Mouse (Mus musculus): Measurements from ENCODE around the gene Llph. TPM values are rescaled to one million over a fixed set of nuclear protein-coding genes. Genes with fewer than 3 reads are reported as not detected.

Gene Llph
- polyA plus RNA-seq, 1 experiment: 44.4 TPM

DNA sequence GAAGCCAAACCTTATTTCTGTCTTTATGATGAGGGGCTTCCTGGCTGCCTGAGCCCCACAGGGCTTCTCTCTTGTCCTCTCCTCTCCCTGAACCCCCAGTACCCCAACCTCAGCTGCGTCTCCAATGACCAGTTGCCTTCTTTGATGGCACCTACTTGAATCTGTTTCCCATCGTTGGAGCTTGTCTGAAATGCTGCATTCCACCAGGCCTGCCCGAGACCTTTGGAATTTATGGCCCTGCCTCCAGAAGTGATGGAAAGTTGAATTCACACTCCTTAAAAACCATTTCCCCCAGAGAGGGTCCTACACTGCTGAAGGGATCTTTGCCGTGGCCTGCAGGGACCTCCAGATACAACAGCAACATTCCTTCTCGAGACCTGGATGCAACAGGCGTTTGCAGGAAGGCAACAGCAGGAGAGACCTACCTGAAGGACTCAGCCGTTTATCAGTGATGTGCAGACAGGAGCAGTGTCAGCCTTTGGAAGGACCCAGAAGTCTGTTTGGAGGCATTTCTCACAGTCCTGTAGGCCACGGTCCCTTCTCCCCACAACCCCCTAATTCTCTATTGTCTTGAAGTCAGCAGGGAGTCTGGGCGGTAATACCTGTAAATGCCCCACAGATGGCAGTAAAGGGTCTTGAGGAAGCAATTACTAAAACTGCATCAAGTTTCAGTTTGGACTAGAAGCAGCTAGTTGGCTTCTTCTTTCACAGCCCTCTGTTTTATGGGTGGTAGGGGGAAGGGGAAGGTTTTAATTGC lies 20.3 kb downstream of the Llph start:
- no peaks in the 10 kb centered on the region for H3K4me1 ChIP-seq (ENCODE audit: control insufficient read depth, insufficient read depth, insufficient read length, low read length)
- no peak overlapping the region for H3K4me3 ChIP-seq (ENCODE audit: insufficient read depth, low read depth, low read length)
- no peak overlapping the region for H3K27ac ChIP-seq (replicated peaks; ENCODE audit: low read depth, low read length)

DNA sequence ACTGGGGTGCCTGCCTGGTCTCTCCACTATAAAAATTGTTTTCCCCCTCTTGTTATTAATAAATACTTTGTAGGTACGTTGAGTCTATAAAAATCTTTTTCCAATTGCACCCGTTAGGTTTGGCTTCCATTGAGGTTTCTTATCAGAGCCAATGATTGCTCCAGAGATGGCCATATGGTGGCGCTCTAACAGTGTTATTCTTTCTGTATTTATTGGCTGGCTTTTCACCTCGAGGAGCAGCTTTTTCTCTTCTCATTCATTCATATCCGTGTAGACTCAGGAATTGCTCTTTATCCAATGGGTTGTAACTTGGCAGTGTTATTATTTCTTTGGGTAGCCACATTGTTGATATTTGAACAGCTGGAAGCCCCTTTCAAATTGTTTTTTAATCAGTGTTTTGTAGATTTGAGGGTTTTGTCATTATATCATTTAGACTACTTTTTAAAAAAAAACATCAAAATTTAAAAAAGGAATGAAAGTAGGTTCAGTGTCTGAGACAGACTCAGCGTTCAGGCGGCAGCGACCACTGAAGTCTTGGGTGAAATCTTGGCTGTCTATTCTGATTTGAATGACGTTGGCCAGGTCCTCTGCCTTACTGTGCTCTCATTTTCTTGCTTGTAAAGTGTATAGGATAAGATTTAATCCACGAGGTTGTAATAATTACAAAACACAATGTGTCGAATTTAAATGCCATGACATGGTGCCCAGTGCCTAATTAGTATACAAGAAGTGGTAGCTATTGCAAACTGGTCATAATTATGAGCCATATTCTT lies 24.2 kb downstream of the Llph start:
- Histone ChIP-seq H3K27ac (replicated peaks; ENCODE audit: low read depth, low read length) (no peak overlapping the region), H3K4me3 (ENCODE audit: insufficient read depth, low read depth, low read length) (no peak overlapping the region), H3K4me1 (ENCODE audit: control insufficient read depth, insufficient read depth, insufficient read length, low read length) (no peaks in the 10 kb centered on the region)

DNA sequence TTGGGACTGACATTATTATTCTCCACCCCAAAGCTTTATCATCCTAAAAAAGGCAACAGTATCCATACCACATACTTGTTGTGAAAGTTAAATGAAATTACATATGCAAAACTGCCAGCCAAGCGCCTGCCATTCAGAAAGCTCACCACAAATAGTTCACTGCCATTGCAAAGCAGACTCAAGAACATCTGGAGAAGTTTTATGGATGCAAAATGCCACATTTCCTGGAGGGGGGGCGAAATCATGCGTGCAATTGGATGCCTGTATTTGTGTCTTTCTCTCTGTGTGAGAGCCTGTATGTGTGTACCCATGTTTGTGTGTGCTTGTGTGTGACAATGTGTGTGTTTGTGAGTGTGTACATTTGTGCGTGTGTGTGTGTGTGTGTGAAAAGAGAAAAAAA lies 24.9 kb downstream of the Llph start:
- Histone ChIP-seq H3K4me3 (ENCODE audit: insufficient read depth, low read depth, low read length) (no peak overlapping the region), H3K27ac (replicated peaks; ENCODE audit: low read depth, low read length) (no peak overlapping the region), H3K4me1 (ENCODE audit: control insufficient read depth, insufficient read depth, insufficient read length, low read length) (no peaks in the 10 kb centered on the region)

DNA sequence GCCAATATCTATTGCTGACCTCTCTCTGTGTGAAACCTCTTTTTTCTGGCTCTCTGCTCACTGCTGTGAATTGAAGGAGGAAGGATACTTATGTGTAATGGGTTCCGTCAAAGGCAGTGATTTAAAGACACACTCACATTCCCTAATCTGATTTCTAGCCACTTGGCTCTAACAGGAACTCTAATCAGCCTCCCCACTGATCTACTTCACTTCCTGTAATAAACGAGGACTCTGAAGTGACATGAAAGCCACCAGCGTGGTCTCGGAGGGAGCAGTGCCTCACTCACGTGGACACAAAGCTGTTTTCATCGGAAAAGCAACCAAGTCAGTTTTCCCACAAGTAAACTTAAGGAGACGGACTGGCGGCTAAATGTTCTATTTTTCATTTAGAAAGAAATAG lies 25.9 kb downstream of the Llph start:
- no peak overlapping the region for H3K27ac ChIP-seq (replicated peaks; ENCODE audit: low read depth, low read length)
- no peaks in the 10 kb centered on the region for H3K4me1 ChIP-seq (ENCODE audit: control insufficient read depth, insufficient read depth, insufficient read length, low read length)
- no peak overlapping the region for H3K4me3 ChIP-seq (ENCODE audit: insufficient read depth, low read depth, low read length)

DNA sequence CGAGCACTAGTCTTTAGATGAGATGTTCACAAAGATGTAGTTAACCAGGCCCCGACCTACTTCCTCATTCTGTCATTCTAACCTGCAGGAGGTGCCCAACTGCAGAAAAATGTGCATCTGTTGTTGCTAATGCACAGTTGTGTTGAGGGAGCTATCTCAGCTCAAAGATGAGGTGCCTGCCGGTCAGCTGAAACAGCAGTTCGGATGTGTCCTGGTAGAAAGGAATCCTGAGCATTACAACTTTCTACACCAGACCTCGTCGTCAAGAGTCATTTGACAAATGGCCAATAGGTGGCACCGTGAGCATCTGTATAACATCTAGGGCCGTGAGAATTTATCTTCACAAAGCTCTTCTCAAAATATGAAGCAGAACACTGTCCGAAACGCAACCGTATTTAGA lies 30.4 kb downstream of the Llph start:
- no peaks in the 10 kb centered on the region for H3K4me1 ChIP-seq (ENCODE audit: control insufficient read depth, insufficient read depth, insufficient read length, low read length)
- no peak overlapping the region for H3K27ac ChIP-seq (replicated peaks; ENCODE audit: low read depth, low read length)
- H3K4me3 ChIP-seq (ENCODE audit: insufficient read depth, low read depth, low read length): no peak overlapping the region

DNA sequence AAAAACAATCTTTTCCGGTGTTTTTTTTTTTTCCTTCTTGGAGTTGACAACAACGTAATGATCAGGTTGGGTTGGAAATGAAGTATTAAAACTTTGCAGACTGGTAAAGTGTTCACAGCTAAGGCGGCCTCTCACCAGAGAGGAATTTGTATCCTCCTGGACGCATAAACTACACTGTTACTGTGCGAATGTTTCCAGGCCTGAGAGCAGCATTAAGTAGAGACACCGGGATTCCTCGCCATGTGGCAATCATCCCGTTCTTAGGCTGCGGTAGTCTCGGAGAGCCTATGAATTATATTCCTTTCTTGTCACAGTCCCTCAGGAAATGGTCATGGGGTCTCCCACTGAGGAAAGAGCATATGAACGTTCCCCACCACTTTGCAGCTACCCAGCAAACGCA lies 40.9 kb downstream of the Llph start:
- Histone ChIP-seq H3K27ac (replicated peaks; ENCODE audit: low read depth, low read length) (no peak overlapping the region), H3K4me1 (ENCODE audit: control insufficient read depth, insufficient read depth, insufficient read length, low read length) (no peaks in the 10 kb centered on the region; the same call in 1 of the 2 replicates), H3K4me3 (ENCODE audit: insufficient read depth, low read depth, low read length) (no peak overlapping the region)

DNA sequence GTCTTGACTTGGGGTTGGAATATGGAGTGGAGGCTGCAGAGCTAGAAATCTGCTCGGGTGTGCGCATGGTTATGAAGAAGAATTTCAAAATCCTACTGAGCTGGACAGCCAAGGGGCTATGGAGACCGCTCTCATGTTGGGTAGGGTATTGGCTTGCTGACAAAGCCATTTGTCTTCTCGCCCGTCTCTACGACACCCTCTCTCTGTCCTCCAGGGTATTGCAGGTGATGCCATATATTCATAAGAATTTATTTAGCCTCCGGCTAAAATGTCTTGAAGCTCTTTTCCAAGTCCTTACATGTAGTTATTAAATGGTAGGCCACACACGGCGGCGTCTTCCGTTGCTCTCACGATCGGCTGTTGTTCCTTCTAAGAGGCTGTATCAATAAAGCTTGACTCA lies 43.1 kb downstream of the Llph start:
- H3K4me1 ChIP-seq (ENCODE audit: control insufficient read depth, insufficient read depth, insufficient read length, low read length): no peaks in the 10 kb centered on the region; the same call in 1 of the 2 replicates
- H3K4me3 ChIP-seq (ENCODE audit: insufficient read depth, low read depth, low read length): no peak overlapping the region
- no peak overlapping the region for H3K27ac ChIP-seq (replicated peaks; ENCODE audit: low read depth, low read length)

DNA sequence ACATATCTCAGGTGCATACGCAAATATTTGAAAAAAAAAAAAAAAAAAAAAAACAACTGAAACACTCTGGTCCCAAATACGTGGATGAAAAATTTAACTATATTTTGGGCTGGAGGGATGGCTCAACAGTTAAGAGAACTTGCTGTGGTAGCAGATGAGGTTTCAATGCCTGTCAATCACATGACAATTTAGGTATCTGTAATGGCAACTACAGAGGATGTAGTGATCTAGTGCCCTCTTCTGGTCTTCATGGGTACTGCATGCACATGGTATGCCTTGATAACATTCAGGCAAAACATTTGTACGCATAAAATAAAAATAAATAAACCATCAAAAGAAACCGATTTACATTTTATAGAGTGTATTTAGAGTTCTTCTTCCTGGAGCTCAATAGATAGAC lies 43.9 kb downstream of the Llph start:
- Histone ChIP-seq H3K4me1 (ENCODE audit: control insufficient read depth, insufficient read depth, insufficient read length, low read length) (no peaks in the 10 kb centered on the region; the same call in 1 of the 2 replicates), H3K27ac (replicated peaks; ENCODE audit: low read depth, low read length) (no peak overlapping the region)

DNA sequence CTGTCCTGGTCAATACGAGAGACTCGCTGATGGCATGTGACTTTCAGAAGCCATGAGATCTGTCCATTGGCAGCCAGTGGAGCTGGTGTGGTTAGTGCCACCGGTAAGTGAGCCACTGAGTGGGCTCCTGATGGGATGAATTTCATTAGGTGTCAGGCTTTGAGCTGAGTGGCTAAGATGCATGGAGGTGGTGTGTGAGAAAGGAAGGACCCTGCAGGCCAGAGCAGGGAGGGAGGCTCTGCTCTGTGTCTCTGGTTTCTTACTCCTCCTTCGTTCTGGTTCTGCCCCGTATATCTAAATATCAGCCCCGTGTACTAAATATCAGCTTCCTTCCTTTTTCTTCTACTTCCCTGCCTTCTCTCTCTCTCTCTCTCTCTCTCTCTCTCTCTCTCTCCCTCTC lies 44.4 kb downstream of the Llph start:
- Histone ChIP-seq H3K27ac (replicated peaks; ENCODE audit: low read depth, low read length) (no peak overlapping the region), H3K4me1 (ENCODE audit: control insufficient read depth, insufficient read depth, insufficient read length, low read length) (no peaks in the 10 kb centered on the region; the same call in 1 of the 2 replicates), H3K4me3 (ENCODE audit: insufficient read depth, low read depth, low read length) (no peak overlapping the region)

More for the DNA sequence above, 43.9 kb downstream of the Llph start:
- no peak overlapping the region for H3K4me3 ChIP-seq (ENCODE audit: insufficient read depth, low read depth, low read length)

DNA sequence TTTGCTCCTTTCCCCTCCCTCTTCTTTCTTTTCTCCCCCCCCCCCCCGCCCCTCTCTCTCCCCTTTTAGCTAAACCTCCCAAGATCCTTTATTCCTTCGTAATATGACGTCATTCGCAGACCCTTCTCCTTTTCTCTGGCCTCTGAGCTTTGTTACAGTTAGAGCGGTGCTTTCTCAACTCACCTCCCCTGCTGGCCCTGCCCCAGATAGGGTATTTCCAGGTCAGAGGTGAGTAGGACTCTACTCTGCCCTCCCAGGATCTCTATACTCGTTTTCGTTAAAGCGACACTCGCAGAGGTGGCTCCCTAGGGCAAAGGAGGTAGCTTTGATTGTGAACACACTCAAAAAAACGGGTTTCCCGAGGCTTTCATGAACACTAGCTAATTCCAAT lies 45.0 kb downstream of the Llph start:
- H3K27ac ChIP-seq (replicated peaks; ENCODE audit: low read depth, low read length): no peak overlapping the region
- H3K4me1 ChIP-seq (ENCODE audit: control insufficient read depth, insufficient read depth, insufficient read length, low read length): no peaks in the 10 kb centered on the region; the same call in none of the 2 replicates
- 0 out of 2 replicates have a peak overlapping the region, but pooled peaks have one; percentile 8 for H3K4me3 ChIP-seq (ENCODE audit: insufficient read depth, low read depth, low read length)

DNA sequence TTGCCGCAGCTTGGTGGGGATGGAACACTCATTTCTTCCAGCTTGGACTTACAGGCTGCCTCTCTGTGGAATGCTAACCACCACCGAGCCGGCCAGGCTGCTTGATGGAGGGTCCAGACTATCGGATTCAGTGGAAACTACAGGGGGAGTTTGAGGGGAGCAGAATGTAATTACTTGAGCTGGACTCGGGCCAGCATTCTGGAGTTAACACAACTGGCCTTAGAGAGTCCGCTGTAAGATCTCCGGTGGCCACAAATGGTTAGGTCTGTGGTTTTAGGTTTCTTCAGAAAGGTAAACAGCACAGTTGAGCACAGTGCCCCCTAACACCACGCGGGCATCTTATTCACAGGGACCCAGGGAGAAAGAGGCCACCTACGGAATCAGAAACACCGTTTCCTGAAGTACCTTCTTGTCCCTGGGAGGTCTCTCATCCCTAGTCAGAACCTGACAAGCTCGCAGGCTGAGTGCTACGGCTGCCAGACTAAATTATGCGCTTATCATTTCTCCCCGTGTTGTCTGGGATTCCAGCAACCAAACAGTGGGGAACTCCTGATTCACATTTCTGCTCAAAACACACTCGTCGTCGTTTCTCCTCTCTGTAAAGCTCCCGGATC lies 45.5 kb downstream of the Llph start:
- no peak overlapping the region for H3K27ac ChIP-seq (replicated peaks; ENCODE audit: low read depth, low read length)
- no peaks in the 10 kb centered on the region; the same call in none of the 2 replicates for H3K4me1 ChIP-seq (ENCODE audit: control insufficient read depth, insufficient read depth, insufficient read length, low read length)
- H3K4me3 ChIP-seq (ENCODE audit: insufficient read depth, low read depth, low read length): 0 out of 2 replicates have a peak overlapping the region, but pooled peaks have one; percentile 8

DNA sequence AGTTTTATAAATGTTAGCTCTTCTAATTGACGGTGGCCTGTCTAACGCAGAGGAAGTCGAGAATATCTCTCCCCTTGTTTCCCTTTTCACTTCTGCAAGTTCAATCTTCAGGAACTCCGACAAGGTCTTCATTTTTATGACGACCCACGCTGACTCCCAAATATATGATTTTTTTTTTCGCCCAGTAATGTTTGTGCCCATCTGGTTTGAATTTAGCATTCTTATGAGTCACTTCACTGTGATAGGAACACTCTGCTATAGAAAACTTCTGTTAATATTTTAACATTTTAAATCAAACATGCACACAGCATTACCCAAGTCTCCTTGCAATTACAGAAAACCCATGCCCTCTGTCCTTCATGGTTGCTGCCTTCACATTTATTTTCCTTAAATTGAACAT lies 46.5 kb downstream of the Llph start:
- Histone ChIP-seq H3K27ac (replicated peaks; ENCODE audit: low read depth, low read length) (no peak overlapping the region), H3K4me3 (ENCODE audit: insufficient read depth, low read depth, low read length) (no peak overlapping the region), H3K4me1 (ENCODE audit: control insufficient read depth, insufficient read depth, insufficient read length, low read length) (no peaks in the 10 kb centered on the region; the same call in none of the 2 replicates)

DNA sequence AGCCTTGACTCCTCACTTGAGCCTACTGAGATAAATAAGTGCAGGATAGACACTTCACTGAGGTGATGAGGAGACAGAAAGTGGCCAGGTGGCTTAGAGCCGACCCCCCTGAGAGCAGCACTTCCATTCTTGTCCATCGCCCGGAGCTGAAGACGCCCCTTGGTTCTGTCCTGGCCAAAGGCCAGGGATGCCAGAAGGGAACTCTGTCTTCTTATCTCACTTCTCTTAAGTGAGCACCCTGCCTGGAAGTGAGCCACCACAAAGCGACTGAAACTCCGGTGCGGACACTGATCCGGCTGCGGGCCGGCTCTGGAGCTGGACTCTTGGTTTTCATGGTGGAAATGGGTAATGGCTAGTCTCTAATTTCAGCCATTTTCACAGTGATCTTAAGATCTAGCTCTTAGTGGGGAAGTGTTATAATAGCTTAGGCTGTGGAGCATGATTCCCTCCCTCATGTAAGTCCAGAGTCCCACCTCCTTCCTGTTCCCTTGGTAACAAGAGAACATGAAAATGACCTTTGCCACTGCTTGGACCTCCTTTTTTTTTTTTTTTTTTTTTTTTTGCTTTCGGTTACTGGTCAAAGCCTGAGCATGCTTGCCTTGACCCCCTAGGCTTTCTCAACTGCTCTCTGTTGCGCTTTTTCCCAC lies 52.7 kb downstream of the Llph start:
- H3K27ac ChIP-seq (replicated peaks; ENCODE audit: low read depth, low read length): no peak overlapping the region
- no peaks in the 10 kb centered on the region; the same call in 1 of the 2 replicates for H3K4me1 ChIP-seq (ENCODE audit: control insufficient read depth, insufficient read depth, insufficient read length, low read length)
- H3K4me3 ChIP-seq (ENCODE audit: insufficient read depth, low read depth, low read length): no peak overlapping the region

DNA sequence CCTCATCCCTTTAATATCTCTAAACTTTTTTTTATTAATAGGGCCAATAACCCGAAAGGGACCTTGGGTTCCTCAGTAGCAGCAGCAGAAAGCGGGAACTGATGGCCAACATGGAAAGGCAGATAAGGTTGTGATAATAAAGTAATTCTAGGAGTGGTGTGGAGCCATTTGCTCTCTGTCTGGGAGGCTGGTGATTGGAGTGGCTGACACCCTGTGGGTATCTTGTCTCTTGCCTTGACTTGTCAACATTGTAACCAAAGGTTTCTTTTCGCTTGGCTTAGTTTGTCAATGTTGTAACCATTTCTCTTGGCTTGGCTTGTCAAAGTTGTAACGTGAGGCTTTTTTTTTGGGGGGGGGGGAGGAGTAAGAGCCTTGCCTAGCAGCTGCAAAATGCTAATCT lies 53.5 kb downstream of the Llph start:
- Histone ChIP-seq H3K4me3 (ENCODE audit: insufficient read depth, low read depth, low read length) (no peak overlapping the region), H3K27ac (replicated peaks; ENCODE audit: low read depth, low read length) (no peak overlapping the region)

DNA sequence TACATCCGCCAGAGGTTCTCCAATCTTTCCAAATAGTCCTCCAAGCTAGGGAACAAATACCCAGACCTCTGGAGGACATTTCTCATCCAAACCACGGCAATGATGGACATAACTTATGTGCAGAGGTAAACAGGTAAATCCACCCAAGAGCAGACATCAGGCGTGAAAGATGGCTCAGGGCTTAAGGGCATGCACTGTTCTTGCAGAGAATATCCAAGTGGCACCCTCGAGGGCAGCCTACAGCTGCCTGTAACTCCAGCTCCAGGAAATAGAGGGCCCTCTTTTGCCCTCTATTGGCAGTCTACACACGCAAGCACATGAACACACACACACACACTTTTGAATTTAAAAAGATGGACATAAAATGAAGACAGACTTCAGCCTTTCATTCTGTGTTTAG lies 54.8 kb downstream of the Llph start:
- no peak overlapping the region for H3K27ac ChIP-seq (replicated peaks; ENCODE audit: low read depth, low read length)
- H3K4me3 ChIP-seq (ENCODE audit: insufficient read depth, low read depth, low read length): no peak overlapping the region
- H3K4me1 ChIP-seq (ENCODE audit: control insufficient read depth, insufficient read depth, insufficient read length, low read length): no peaks in the 10 kb centered on the region; the same call in 1 of the 2 replicates

More for the DNA sequence above, 53.5 kb downstream of the Llph start:
- H3K4me1 ChIP-seq (ENCODE audit: control insufficient read depth, insufficient read depth, insufficient read length, low read length): no peaks in the 10 kb centered on the region; the same call in 1 of the 2 replicates
